Mouse (Mus musculus): ENCODE results near the gene Sorl1. TPM values are rescaled to one million over a fixed set of nuclear protein-coding genes. Genes with fewer than 3 reads are reported as not detected.

Gene Sorl1
- polyA plus RNA-seq, 2 experiments = 1.1 to 1.4 TPM

DNA sequence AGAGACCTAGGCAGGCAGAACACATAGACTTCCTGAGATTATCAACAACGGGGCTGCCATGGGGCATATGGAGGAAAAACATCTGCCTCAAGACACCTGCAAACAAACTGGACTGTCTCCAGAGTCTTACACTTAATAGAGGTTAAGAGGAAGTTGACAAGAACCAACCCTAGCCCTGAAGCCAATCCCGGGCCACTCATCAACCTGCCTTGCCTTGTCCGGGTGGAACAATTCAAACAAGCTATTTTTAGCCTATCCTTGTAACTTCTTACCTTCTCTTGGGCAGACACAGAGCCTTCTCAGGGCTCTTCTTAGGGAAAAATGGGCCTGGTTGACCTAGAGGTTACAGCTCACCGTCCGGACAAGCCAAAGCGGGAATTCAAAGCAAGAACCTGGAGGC is 22.1 kb downstream of the Sorl1 start:
- no peak overlapping the region for H3K27ac ChIP-seq
- no peaks in the 10 kb centered on the region for H3K4me1 ChIP-seq (replicated peaks; ENCODE audit: control insufficient read depth in 2 of 2, insufficient read depth in 2 of 2, low read length in 1 of 2)
- no peak for ATAC-seq (ENCODE audit: insufficient read depth)
- H3K36me3 ChIP-seq (replicated peaks; ENCODE audit: control insufficient read depth, insufficient read depth, low read depth) = no peaks in the 10 kb centered on the region
- no peaks in the 10 kb centered on the region for H3K9me3 ChIP-seq (ENCODE audit: control insufficient read depth, low read length)
- H3K4me3 ChIP-seq (ENCODE audit: insufficient read depth in 1 of 2, low read depth in 2 of 2, low read length in 2 of 2) = no peak overlapping the region
- TF ChIP-seq CTCF (IDR thresholded peaks at IDR 0.05; ENCODE audit: low read depth) = no peak
- no peak for TF ChIP-seq EP300 (IDR thresholded peaks at IDR 0.05; ENCODE audit: low read depth)
- H3K9ac ChIP-seq (replicated peaks) = no peak overlapping the region
- H3K27me3 ChIP-seq (ENCODE audit: control insufficient read depth, insufficient read depth, low read length) = no peaks in the 10 kb centered on the region
- no peak for DNase-seq (ENCODE audit: low read depth in 3 of 3, low spot score in 3 of 3)
- H3K4me2 ChIP-seq (ENCODE audit: low read depth) = no peak overlapping the region
- WGBS (ENCODE audit: insufficient replicate concordance) = 66% methylated on average over 6 of the region's 6 CpGs

DNA sequence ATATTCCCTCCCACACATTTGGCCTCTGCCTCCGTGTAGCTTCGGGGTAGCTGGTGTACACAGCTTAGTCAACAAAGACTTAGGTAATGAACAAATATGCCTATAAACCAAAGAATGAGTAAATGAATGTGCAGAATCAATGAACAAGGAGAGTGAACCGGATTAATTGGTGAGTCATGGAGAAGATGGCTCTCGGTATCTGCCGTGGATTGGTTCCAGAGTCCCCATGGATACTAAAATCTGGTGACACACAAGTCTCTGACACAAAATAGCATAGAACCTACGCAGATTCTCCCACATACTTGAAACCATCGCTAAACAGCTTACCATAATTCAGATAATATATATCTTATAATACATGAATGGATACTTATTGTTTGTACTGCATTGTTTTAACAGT is 22.8 kb downstream of the Sorl1 start:
- H3K27ac ChIP-seq = no peak overlapping the region
- no peak overlapping the region for H3K9ac ChIP-seq (replicated peaks)
- no peak for TF ChIP-seq EP300 (IDR thresholded peaks at IDR 0.05; ENCODE audit: low read depth)
- no peak for TF ChIP-seq CTCF (IDR thresholded peaks at IDR 0.05; ENCODE audit: low read depth)
- no peaks in the 10 kb centered on the region for H3K36me3 ChIP-seq (replicated peaks; ENCODE audit: control insufficient read depth, insufficient read depth, low read depth)
- H3K4me2 ChIP-seq (ENCODE audit: low read depth) = no peak overlapping the region
- no peaks in the 10 kb centered on the region for H3K4me1 ChIP-seq (replicated peaks; ENCODE audit: control insufficient read depth in 2 of 2, insufficient read depth in 2 of 2, low read length in 1 of 2)
- H3K27me3 ChIP-seq (ENCODE audit: control insufficient read depth, insufficient read depth, low read length) = no peaks in the 10 kb centered on the region
- no peaks in the 10 kb centered on the region for H3K9me3 ChIP-seq (ENCODE audit: control insufficient read depth, low read length)
- ATAC-seq (ENCODE audit: insufficient read depth) = no peak
- no peak for DNase-seq (ENCODE audit: low read depth in 3 of 3, low spot score in 3 of 3)
- WGBS (ENCODE audit: insufficient replicate concordance) = 66% methylated on average over 7 of the region's 7 CpGs
- H3K4me3 ChIP-seq (ENCODE audit: insufficient read depth in 1 of 2, low read depth in 2 of 2, low read length in 2 of 2) = no peak overlapping the region

DNA sequence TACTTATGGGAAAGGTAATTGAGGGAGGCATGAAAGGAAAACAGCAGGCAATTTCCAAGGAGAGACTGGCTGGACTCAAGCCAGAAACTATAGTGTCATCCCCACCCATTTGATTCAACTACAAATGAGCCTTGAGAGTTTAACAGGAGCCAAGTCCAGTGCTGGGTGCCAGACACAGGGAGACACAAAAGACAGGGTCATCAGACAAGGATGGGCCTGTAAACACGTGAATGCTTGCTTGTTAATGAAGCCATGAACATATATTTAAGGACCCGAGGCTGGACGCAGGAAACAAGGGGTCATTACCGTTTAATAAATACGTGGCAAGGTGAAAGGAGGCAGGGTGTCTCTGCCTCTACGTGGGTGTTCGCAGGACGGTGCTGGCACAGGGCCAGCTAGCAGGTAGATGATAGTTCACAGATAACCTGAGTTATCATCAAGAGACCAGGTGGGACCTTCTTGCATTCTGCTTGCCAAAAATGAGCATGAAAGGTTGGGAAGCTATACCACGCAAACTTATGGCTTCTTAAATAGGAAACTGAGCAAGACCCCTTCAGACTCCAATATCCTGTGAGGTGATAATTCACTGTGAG is 23.4 kb downstream of the Sorl1 start:
- no peaks in the 10 kb centered on the region for H3K27me3 ChIP-seq (ENCODE audit: control insufficient read depth, insufficient read depth, low read length)

DNA sequence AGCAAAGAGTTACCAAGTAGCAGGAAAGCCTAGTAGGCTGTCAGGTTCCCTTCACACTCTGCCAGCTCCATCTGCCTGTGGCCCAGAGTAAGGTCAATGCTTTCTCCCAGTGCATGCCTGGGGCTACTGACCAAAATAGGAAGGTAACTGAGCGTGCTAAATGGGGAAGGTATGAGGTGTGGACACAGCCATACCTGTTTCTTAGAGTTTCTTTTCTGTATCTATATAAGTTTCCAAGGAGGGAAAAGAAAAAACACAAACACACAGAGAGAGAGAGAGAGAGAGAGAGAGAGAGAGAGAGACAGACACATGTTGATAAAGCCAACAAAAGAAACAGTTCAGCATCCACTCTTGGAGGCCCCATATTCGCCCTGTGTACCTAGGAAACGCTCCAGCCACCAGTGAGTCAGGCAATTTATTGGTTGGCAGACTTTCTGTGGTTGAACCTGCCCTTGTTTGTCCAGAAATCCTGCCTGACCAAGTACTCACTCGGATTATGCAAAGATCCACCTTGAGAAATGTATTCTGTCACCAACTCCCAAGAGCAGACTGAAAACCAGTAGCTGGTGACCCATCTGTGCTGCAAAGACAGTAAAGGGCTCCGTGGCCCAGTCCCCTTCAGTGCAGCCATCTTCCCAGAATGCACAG is 25.5 kb downstream of the Sorl1 start:
- ATAC-seq (ENCODE audit: insufficient read depth) (no peak), DNase-seq (ENCODE audit: low read depth in 3 of 3, low spot score in 3 of 3) (no peak)
- Histone ChIP-seq H3K4me3 (ENCODE audit: insufficient read depth in 1 of 2, low read depth in 2 of 2, low read length in 2 of 2) (no peak overlapping the region), H3K27me3 (ENCODE audit: control insufficient read depth, insufficient read depth, low read length) (no peaks in the 10 kb centered on the region), H3K9ac (replicated peaks) (no peak overlapping the region), H3K27ac (no peak overlapping the region), H3K4me1 (replicated peaks; ENCODE audit: control insufficient read depth in 2 of 2, insufficient read depth in 2 of 2, low read length in 1 of 2) (no peaks in the 10 kb centered on the region), H3K4me2 (ENCODE audit: low read depth) (no peak overlapping the region), H3K36me3 (replicated peaks; ENCODE audit: control insufficient read depth, insufficient read depth, low read depth) (no peaks in the 10 kb centered on the region), H3K9me3 (ENCODE audit: control insufficient read depth, low read length) (no peaks in the 10 kb centered on the region)
- WGBS (ENCODE audit: insufficient replicate concordance) = 48% methylated on average over 5 of the region's 5 CpGs
- TF ChIP-seq EP300 (IDR thresholded peaks at IDR 0.05; ENCODE audit: low read depth) (no peak), CTCF (IDR thresholded peaks at IDR 0.05; ENCODE audit: low read depth) (no peak)

More for the DNA sequence above, 23.4 kb downstream of the Sorl1 start:
- Histone ChIP-seq H3K9ac (replicated peaks) (no peak overlapping the region), H3K36me3 (replicated peaks; ENCODE audit: control insufficient read depth, insufficient read depth, low read depth) (no peaks in the 10 kb centered on the region), H3K4me3 (ENCODE audit: insufficient read depth in 1 of 2, low read depth in 2 of 2, low read length in 2 of 2) (no peak overlapping the region), H3K9me3 (ENCODE audit: control insufficient read depth, low read length) (no peaks in the 10 kb centered on the region), H3K4me2 (ENCODE audit: low read depth) (no peak overlapping the region), H3K4me1 (replicated peaks; ENCODE audit: control insufficient read depth in 2 of 2, insufficient read depth in 2 of 2, low read length in 1 of 2) (no peaks in the 10 kb centered on the region), H3K27ac (no peak overlapping the region)
- DNase-seq (ENCODE audit: low read depth in 3 of 3, low spot score in 3 of 3) (no peak), ATAC-seq (ENCODE audit: insufficient read depth) (no peak)
- 76% methylated on average over 9 of the region's 9 CpGs for WGBS (ENCODE audit: insufficient replicate concordance)
- TF ChIP-seq CTCF (IDR thresholded peaks at IDR 0.05; ENCODE audit: low read depth) (no peak), EP300 (IDR thresholded peaks at IDR 0.05; ENCODE audit: low read depth) (no peak)

DNA sequence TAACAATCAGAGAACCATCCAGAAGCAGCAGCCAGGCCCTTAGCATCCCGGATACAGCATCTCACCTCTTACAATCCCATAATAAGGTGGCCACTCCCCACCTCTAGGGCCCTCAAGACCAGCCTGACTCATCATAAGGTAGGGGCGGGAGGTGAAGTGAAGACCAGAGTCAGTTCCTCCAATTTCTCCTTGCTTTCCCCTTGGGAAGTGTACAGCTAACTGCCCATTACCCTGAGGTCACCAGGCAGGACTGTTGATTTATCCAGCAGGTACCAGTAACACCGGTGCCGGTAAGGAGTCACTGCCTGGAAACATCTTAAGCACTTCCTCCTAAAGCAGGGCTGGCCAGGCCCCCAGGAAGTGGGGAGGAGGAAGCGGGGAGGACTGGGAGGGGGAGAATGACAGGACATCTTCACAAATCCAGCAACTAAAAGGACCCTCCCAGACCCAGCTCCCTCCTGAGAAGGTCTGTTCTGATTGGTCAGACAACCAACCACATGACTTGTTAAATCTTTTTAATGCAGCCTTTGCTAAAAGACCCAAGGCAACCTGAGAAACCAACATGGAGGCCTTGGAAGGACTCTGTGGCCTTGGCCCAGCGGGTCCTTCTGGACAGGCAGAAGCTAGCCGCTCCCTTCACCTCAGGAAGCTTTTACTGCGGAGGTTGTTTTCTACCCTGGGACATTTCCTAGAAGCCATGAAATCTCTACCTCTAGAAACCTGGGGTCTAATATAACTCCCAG is 26.2 kb downstream of the Sorl1 start:
- H3K9ac ChIP-seq (replicated peaks) = no peak overlapping the region
- no peak for TF ChIP-seq EP300 (IDR thresholded peaks at IDR 0.05; ENCODE audit: low read depth)
- no peak for TF ChIP-seq CTCF (IDR thresholded peaks at IDR 0.05; ENCODE audit: low read depth)
- no peak overlapping the region for H3K4me2 ChIP-seq (ENCODE audit: low read depth)
- no peaks in the 10 kb centered on the region for H3K36me3 ChIP-seq (replicated peaks; ENCODE audit: control insufficient read depth, insufficient read depth, low read depth)
- no peaks in the 10 kb centered on the region for H3K9me3 ChIP-seq (ENCODE audit: control insufficient read depth, low read length)
- 56% methylated on average over 8 of the region's 8 CpGs for WGBS (ENCODE audit: insufficient replicate concordance)
- H3K4me3 ChIP-seq (ENCODE audit: insufficient read depth in 1 of 2, low read depth in 2 of 2, low read length in 2 of 2) = no peak overlapping the region
- no peak overlapping the region for H3K27ac ChIP-seq
- no peak for ATAC-seq (ENCODE audit: insufficient read depth)
- no peaks in the 10 kb centered on the region for H3K27me3 ChIP-seq (ENCODE audit: control insufficient read depth, insufficient read depth, low read length)
- DNase-seq (ENCODE audit: low read depth in 3 of 3, low spot score in 3 of 3) = no peak
- no peaks in the 10 kb centered on the region for H3K4me1 ChIP-seq (replicated peaks; ENCODE audit: control insufficient read depth in 2 of 2, insufficient read depth in 2 of 2, low read length in 1 of 2)
